Mouse (Mus musculus) neural tube, embryonic 12.5 days (tissue): ENCODE data around the gene Oaz3. TPM values are rescaled to one million over a fixed set of nuclear protein-coding genes. Genes with fewer than 3 reads are reported as not detected.

Experiments
- polyA plus RNA-seq: library from polyadenylated mRNA; unstranded; fragments of >200 nt; fragmentation: Nextera tagmentation; extraction: Ambion mirVana; gene quantifications from 2 replicates; pipeline ENCODE4 v1.2.1, GENCODE M21; 2016

Oaz3 gene
- polyA plus RNA-seq, 1 experiment from 2014 or later = 0.81 TPM

Other genes with a start within 250 kb of the Oaz3 start
- not detected in 2 replicates for gene Gm5286, start 247.2 kb downstream of the Oaz3 start, polyA plus RNA-seq
- not detected in 2 replicates for gene Gm4778, start 179.9 kb downstream of the Oaz3 start, polyA plus RNA-seq
- gene Them4, start 133.8 kb downstream of the Oaz3 start, polyA plus RNA-seq = 19.2 and 20.9 TPM in 2 replicates
- not detected in 2 replicates for gene Them5, start 101.8 kb downstream of the Oaz3 start, polyA plus RNA-seq
- 2.4 and 3.1 TPM in 2 replicates for gene C2cd4d, start 81.5 kb downstream of the Oaz3 start, polyA plus RNA-seq
- gene Rorc, start 71.1 kb downstream of the Oaz3 start, polyA plus RNA-seq = 0.20 TPM in 2 replicates
- 0.29 and 0.51 TPM in 2 replicates for gene Lingo4, start 45.4 kb downstream of the Oaz3 start, polyA plus RNA-seq
- 47.3 and 55.5 TPM in 2 replicates for gene Tdrkh, start 30.6 kb downstream of the Oaz3 start, polyA plus RNA-seq
- gene Mrpl9, start 597 bp downstream of the Oaz3 start, polyA plus RNA-seq = 65.1 and 67.6 TPM in 2 replicates
- gene Celf3, start 34.4 kb upstream of the Oaz3 start, polyA plus RNA-seq = 204 and 222 TPM in 2 replicates
- 11.9 and 12.9 TPM in 2 replicates for gene Riiad1, start 36.4 kb upstream of the Oaz3 start, polyA plus RNA-seq
- 66.5 and 66.9 TPM in 2 replicates for gene Snx27, start 138.8 kb upstream of the Oaz3 start, polyA plus RNA-seq
- not detected in 2 replicates for gene Gm10972, start 199.2 kb upstream of the Oaz3 start, polyA plus RNA-seq
- 2.9 and 3.5 TPM in 2 replicates for gene Tuft1, start 215.0 kb upstream of the Oaz3 start, polyA plus RNA-seq
- gene Selenbp2, start 249.6 kb upstream of the Oaz3 start, polyA plus RNA-seq = not detected in 2 replicates